Mouse (Mus musculus) adrenal gland, adult 8-10 months (tissue): ENCODE measurements around the gene Eef1akmt1. TPM values are rescaled to one million over a fixed set of nuclear protein-coding genes. Genes with fewer than 3 reads are reported as not detected.

Experiments used
- DNase-seq: peaks from one replicate; pipeline ENCODE4 v3.0.0; 2022
- total RNA-seq, 4 experiments: library from RNA; stranded (reverse); gene quantifications; 2 replicates each; pipeline ENCODE4 v1.2.4; 2022

Gene Eef1akmt1
- total RNA-seq, 4 experiments from 2014 or later = 25.7 to 31.8 (median 28.9) TPM

DNA sequence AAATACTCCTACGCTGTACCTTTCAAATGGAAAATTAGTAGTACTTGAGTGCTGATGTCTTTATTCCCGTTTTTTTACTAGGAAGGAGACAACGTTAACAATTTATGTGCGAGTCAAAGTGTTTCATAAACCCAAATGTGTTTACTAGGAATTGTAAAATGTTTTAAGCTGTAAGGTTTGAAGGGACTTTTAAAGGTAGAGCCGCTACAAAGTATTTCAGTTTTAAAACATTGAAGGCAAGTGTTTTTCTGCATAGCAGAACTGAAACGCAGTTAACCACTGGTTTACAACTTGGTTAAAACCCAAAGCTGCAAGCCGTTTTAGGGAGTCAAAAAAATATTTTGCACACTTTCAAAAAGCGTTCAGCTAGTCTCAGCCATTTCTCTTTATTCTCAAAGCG, 47.6 kb downstream of the Eef1akmt1 start:
- DNase-seq = no peak

DNA sequence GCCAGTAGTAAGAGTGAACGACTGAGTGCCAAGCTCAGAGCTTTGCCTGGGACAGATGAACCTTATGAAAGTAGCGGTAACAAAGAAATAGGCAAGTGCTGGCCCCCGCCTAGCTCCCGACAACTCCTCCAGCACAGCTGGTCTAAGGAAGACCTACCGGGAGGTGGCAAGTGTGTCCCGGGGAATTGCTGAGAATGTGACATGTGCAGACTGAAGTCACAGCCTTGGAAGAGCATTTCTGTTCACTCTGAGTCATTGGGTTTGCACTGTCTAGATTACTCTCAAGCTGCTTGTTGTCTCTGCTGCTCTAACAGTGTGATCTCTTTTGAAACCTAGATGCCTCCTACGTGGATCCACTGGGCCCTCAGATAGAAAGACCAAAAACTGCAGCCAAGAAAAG, 54.4 kb downstream of the Eef1akmt1 start:
- no peak for DNase-seq

DNA sequence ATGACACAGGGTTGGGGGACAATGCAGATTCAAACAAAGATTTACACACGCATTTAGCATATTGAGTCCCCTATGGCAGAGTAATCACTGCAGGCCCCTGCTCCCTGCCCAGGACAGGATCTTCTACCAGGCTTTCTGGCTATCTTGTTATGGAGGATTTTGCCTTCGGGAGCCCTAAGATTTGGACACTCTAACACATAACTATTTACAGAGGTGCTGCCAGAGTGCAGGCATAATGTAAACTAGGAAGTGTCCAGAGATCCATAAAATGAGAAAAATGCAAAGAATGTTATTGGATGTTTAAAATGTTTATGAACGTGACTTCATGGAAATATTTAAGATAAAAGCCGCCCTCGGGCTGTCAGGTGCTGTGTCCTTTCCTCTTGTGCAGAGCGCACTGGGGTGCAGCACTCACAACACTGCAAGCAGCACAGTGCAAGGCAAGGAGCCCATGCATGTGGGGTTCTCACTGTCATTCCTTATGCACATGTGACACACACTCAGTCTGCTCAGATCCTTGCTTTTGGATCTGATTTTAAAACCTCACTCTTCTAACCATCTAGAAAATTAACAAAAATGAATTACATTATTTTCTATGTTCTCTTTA, 56.2 kb downstream of the Eef1akmt1 start:
- no peak for DNase-seq

DNA sequence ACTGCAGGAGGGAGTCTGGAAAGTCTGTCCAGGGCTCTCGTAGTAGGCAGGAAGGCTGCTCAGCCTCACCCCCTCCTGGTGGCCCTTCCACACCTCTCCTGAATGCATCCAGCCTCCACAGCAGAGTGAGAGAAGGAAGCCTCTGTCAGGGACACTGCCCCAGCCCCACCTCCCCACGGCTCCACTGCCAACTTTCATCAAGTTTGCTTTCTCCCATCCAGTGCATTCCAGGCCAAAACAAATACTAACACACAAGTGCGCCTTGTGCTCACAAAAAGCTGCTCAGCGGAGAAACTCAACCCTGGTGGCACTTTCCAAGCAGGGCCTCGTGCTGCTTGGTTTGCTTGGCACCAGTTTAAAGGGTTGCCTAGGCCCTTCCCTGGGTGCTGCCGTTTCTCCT, 61.9 kb downstream of the Eef1akmt1 start:
- no peak for DNase-seq

DNA sequence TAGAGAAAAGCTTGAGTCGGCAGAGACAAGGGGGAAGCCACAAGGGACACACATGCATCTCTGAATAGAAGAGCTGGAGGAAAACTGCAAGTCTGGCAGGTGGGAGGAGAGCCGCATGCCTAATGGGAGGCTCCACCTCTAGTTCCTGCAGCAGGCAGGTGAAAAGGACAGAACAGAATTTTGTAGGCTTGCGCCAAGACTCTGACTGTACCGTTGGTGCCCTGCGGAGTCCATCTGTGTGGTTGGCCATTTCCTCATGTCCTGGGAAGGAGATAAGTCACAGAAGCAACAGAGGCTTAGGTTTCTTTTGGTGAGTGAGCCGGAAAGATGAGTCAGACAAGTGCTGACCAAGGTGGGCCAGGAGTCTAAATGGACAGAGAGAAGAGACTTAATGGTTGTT, 67.7 kb downstream of the Eef1akmt1 start:
- no peak for DNase-seq

Other genes starting within 250 kb of the Eef1akmt1 start
- 10 to 100 TPM; 11.2 to 16.0 (median 12.6) TPM for gene Cryl1, start 173.1 kb downstream of the Eef1akmt1 start, total RNA-seq
- 10 to 100 TPM in 3 of 4 experiments, 1 to 10 TPM in 1; 9.2 to 16.4 (median 14.8) TPM for gene Ift88, start 147.6 kb downstream of the Eef1akmt1 start, total RNA-seq
- 1 to 10 TPM; 2.3 to 3.4 (median 2.6) TPM for gene Il17d, start 46.8 kb downstream of the Eef1akmt1 start, total RNA-seq
- 10 to 100 TPM; 35.7 to 45.2 (median 38.1) TPM for gene Xpo4, start 93.8 kb upstream of the Eef1akmt1 start, total RNA-seq
- 1 to 10 TPM in 3 of 4 experiments, not detected in 1; 2.4 to 5.0 (median 2.6) TPM for gene Gm49361, start 174.5 kb upstream of the Eef1akmt1 start, total RNA-seq
- 10 to 100 TPM; 37.7 to 49.3 (median 44.2) TPM for gene Lats2, start 186.8 kb upstream of the Eef1akmt1 start, total RNA-seq
- gene Sap18, start 226.6 kb upstream of the Eef1akmt1 start, total RNA-seq = 100 to 1,000 TPM in 2 of 4 experiments, 10 to 100 TPM in 2; 39.2 to 132 (median 96.1) TPM